Mouse (Mus musculus): ENCODE data around the gene Fbxl12. TPM values are rescaled to one million over a fixed set of nuclear protein-coding genes. Genes with fewer than 3 reads are reported as not detected.
"Not testable (repeated sequence)": the region's sequence is repeated elsewhere in the genome, so short reads cannot be mapped to it uniquely, and the experiment has no call there.

Gene Fbxl12
- total RNA-seq (2021) = 1 to 10 TPM; 4.7 to 6.0 TPM
- long read RNA-seq, experiment 1, partial matches to known transcripts = 0 of 2 reads
- long read RNA-seq, experiment 1, other reads (novel, unspliced or antisense) = 2 of 2 reads
- long read RNA-seq, experiment 2, partial matches to known transcripts = 0 of 2 reads
- long read RNA-seq, experiment 2, other reads (novel, unspliced or antisense) = 1 of 2 reads

GRCm38 (mm10) chr9:20644360-20645081, at the start of gene Fbxl12:
Gene Fbxl12 (minus strand): TSS chr9:20644767.
- peak; percentile 46 to 73 for DNase-seq
- intact Hi-C loops (cut with DNase I) = no loop called here

DNA sequence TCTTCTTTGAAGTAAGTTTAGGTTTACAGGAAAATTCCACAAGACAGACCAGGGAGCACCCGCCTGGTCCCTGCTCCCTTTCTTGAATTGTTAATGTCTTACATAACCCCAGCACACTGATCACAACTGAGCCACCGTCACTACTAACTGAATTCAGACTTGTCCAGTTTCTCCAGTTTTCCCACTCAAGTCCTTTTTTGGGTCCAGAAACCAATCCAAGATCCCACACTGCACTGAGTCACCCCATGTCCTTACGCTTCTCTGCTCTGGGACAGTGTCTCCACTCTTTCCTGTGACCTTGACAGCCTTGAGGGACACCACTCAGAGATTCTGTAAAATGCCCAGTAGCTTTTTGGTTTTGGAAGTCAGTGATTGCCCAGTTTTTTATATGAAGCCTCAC, 48.3 kb upstream of the Fbxl12 start:
- intact Hi-C loops (cut with DNase I) = no loop called here
- DNase-seq = no peak

DNA sequence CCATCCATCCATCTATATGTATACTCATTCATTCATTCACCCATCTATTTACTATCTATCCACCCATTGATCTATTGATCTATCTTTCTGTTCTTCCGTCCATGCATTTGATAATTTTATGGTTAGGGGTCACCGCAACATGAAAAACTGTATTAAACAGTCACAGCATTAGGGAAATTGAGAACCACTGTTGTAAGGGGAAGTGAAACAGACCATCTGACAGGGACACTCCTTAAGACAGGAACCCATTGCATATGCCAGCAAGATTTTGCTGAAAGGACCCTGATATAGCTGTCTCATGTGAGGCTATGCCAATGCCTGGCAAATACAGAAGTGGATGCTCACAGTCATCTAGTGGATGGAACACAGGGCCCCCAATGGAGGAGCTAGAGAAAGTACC, 45.9 kb upstream of the Fbxl12 start:
- intact Hi-C loops (cut with DNase I); DNase-seq: not testable (repeated sequence)

DNA sequence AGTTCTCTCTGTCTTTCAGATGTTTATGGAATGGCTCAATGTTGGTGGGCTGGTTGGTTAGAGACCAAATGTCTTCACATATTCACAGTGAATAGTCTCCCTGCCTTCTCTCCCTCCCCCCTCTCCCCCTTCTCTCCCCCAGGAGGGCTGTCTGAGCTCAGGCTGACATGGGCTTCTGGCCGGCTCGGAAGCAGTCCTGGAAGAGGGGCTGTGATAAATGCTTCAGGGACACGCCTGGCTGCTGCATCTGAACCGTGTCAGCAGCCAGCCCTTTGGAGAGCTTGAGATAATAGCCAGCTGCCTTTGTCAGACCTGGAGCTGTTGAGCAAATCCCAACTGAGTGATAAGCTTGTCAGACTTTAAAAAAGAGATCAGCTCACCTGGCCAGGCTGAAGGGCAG, 45.3 kb upstream of the Fbxl12 start:
- no peak for DNase-seq
- intact Hi-C loops (cut with DNase I) = no loop called here

DNA sequence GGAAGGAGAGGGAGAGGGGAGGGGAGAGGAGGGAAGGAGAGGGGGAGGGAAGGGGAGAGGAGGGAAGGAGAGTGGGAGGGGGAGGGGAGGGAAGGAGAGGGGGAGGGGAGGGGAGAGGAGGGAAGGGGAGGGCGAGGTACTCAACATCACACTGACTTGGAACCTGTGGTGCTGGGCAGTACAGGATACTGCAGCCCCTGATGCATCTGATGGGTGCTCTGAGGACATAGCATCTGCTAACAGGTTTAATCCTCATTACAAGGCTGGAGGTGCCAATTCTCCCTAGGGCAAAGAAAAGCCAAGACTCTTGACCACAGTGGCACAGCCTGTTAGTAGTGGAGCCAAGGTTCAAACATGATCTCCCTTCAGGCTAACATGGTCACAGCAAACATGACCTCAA, 44.8 kb upstream of the Fbxl12 start:
- intact Hi-C loops (cut with DNase I) = no loop called here
- DNase-seq = no peak

GRCm38 (mm10) chr9:20685081-20685861, 40.7 kb upstream of the Fbxl12 start:
- intact Hi-C loops (cut with DNase I) = no loop called here
- DNase-seq = no peak

DNA sequence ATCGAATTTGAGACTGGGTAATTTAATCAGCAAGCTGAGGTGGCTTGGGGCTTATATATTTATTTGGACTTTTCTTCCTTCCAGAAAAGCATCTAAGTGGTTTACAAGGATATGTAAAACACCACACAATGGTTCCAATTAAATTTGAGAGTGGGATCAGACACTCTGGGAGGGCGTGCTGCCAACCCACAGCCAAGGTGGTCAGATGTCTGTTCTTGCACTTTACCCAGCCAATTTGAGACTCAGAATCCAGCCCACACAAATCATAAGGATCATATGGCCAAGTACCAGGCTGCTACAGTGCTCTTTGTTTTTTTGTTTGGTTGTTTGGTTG, 37.8 kb upstream of the Fbxl12 start:
- no peak for DNase-seq
- intact Hi-C loops (cut with DNase I) = no loop called here

GRCm38 (mm10) chr9:20681546-20682388, 37.2 kb upstream of the Fbxl12 start:
- intact Hi-C loops (cut with DNase I) = no loop called here

DNA sequence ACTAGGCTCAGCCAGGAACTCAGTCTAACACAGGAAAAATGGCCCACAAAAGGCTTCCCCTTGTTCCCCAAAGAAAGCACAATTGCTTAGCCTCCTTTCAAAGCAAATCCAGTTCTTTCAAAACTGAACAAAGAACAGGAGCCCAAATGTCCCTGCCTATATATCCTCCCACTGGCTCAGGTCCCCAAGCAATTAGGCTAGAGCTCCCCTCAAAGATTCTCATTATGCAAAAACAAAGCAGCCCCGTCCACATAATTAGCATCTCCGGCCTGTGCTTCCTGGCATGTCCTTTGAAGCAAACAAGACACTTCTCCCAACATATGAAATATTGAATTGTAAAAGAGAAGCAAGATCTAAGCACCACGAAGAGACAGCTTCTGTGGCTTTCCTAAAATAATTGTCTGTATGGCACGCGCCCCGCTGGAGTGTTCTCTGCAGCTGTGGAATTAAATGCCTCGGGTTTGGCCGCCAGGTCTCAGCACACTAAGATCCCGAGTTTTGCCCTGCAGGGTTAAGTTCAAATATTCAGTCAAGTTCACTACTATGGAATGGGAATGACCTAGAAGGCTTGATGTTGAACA, 35.9 kb upstream of the Fbxl12 start:
- no peak for DNase-seq
- intact Hi-C loops (cut with DNase I) = no loop called here

More at GRCm38 (mm10) chr9:20681546-20682388, 37.2 kb upstream of the Fbxl12 start:
- DNase-seq = no peak

DNA sequence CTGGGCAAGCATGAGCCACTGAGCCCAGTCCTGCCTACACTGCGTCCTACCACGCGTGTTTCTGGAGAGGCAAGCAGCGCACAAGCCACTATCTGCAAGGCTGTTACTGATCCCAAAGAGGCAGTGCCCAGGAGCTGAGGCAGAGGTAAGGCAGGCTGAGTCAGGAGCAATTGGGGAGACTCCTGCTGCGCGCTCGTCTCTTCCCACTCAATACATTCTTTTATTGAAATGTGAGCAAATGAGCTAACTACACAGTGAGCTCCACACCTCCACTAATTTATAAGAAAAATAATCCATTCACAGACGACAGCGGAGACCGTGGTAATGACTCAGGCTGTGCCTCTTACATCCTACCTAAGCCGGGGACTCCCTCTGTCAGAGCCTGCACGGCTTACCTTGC, 33.3 kb upstream of the Fbxl12 start:
- DNase-seq = no peak
- intact Hi-C loops (cut with DNase I) = no loop called here

- intact Hi-C loops (cut with DNase I) = no loop called here
- DNase-seq = no peak
Observed at GRCm38 (mm10) chr9:20672047-20672446, 27.5 kb upstream of the Fbxl12 start.

GRCm38 (mm10) chr9:20668065-20668464, 23.5 kb upstream of the Fbxl12 start:
- DNase-seq = no peak
- intact Hi-C loops (cut with DNase I) = loop anchor here (10.0 kb wide), 1 partner anchor 167 kb away; no protein-coding TSS in a partner anchor

DNA sequence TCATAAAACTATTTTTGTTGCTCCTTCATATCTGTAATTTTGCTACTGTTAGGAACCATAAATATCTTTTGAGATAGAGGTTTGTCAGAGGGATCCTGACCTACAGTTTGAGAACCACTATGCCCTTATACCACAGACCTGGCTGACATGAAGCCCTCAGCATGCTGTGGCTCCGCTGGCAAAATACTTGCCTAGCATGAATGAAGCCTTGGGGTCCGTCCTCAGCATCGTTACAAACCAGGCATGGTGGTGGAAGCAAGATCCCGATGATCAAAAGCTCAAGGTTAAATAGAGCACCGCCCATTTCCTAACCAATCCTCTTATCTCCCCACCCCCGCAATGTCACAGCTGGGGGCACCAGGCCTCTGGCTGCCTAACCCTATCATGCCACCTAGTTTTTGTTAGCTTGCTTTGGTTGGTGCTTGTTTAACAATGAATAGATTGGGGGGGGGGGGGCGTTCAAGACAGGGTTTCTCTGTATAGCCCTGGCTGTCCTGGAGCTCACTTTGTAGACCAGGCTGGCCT, 22.0 kb upstream of the Fbxl12 start:
- intact Hi-C loops (cut with DNase I) = loop anchor here (10.0 kb wide), 1 partner anchor 168 kb away; no protein-coding TSS in a partner anchor

GRCm38 (mm10) chr9:20665925-20666324, 21.4 kb upstream of the Fbxl12 start:
- no peak for DNase-seq
- intact Hi-C loops (cut with DNase I) = loop anchor here (10.0 kb wide), 1 partner anchor 169 kb away; no protein-coding TSS in a partner anchor

More for the DNA sequence above, 22.0 kb upstream of the Fbxl12 start:
- no peak for DNase-seq

DNA sequence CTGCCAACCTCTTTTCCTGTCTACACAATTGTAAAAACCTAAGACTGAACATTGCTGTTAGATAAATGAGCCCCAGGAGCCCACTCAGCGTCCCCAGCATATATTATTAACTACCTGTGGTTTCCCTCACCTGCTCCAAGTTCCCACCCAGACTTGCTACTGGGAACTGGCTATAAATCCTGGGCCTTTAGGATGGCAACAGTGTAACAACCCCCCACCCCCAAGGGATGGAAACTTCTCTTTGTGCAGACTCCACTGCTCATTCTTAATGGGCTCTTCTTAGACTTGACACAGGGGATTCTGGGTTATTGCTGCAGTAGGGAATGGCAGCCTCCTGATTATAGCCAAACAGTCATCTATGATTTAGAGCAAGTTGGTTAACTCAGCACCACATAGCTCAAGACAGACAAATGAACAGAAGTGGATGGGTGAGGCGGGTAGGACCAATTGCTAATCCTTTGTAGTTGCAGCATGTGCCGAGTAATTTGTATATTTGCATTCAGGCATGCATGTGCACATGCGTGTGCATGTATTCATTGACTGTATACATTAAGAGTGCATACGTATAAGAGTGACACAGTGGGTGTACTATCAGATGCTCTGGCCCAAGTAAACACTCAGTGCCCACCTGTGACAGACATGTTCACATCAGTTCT, 20.5 kb upstream of the Fbxl12 start:
- intact Hi-C loops (cut with DNase I) = loop anchor here (10.0 kb wide), 1 partner anchor 170 kb away; no protein-coding TSS in a partner anchor
- no peak for DNase-seq

GRCm38 (mm10) chr9:20664366-20664765, 19.8 kb upstream of the Fbxl12 start:
- DNase-seq = no peak
- intact Hi-C loops (cut with DNase I) = loop anchor here (10.0 kb wide), 1 partner anchor 170 kb away; no protein-coding TSS in a partner anchor

DNA sequence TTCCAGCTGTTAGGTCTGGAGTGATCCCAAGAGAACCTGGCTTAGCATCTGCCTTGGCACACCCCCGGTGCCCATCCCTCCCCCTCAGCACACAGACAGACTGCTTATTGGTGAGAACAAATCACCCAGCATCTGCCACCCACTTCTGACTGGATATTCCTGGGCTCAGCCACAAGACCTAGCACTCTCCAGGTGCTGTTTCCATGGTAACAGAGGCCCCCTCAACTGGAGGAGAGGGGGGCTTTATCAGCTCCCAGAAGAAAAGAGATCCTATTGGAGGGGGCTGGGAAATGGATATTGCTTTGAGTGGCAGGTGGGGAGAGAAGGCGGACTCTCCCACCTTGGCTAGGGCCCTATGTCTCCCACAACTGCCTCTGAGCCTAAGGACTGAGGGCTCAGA, 19.4 kb upstream of the Fbxl12 start:
- DNase-seq = no peak
- intact Hi-C loops (cut with DNase I) = loop anchor here (2.0 to 10.0 kb wide), 2 partner anchors 63 to 171 kb away; no protein-coding TSS in a partner anchor

GRCm38 (mm10) chr9:20662874-20663273, 18.3 kb upstream of the Fbxl12 start:
- intact Hi-C loops (cut with DNase I) = loop anchor here (2.0 to 10.0 kb wide), 2 partner anchors 64 to 172 kb away; no protein-coding TSS in a partner anchor
- no peak for DNase-seq

GRCm38 (mm10) chr9:20662325-20662724, 17.8 kb upstream of the Fbxl12 start:
- peak; percentile 41 to 45 for DNase-seq
- intact Hi-C loops (cut with DNase I) = loop anchor here (2.0 to 10.0 kb wide), 2 partner anchors 64 to 172 kb away; no protein-coding TSS in a partner anchor
